Mouse (Mus musculus) c-Kit-positive CD71-negative TER-119-negative erythroid progenitor cells, embryonic 14.5 days (primary cell): ENCODE data around the gene Sppl2a.
"Not testable (repeated sequence)": the region's sequence is repeated elsewhere in the genome, so short reads cannot be mapped to it uniquely, and the experiment has no call there.

ENCODE experiments used
- DNase-seq: peaks from one replicate; pipeline ENCODE4 v3.0.0-alpha.2; 2013; ENCODE audit warnings: low read depth

The Sppl2a gene

DNA sequence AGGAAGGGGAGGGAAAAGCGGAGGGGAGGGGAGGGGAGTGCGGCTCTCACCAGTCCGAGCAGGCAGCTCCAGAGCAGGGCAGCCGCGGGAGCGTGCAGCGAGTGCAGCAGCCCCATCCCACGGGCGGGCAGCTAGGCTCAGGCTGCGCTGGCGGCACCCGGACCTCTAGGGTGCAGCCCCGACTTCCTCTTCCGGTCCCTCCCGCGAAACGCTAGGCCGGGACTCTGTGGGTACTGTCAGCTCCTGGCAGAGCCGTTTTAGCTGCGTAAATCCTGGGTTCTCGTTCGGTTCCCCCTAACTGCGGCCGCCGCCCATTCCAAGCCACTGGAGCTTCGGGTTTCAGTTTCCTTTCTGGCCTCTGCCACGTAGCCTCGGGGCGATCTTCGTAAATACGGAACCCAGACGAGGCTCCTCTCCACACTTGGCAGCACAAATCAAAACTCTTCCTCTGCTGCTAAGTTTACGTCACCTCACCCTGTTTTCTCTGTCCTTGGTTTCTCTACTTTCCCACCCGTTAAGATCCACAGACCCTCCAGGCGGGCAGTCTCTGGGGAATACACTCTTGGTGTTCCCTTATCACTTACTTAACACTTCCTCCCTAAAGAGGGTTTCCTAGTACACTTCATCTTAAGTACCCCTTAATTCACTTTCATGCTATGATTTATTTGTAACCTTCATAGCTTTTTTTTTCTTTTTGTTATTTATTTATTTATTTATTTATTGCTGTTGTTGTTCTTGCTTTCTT, at the start of gene Sppl2a:
Gene Sppl2a (minus strand): TSS at position 339 of the 745 bp plus-strand sequence.
- DNase-seq, result peak; percentile 74

DNA sequence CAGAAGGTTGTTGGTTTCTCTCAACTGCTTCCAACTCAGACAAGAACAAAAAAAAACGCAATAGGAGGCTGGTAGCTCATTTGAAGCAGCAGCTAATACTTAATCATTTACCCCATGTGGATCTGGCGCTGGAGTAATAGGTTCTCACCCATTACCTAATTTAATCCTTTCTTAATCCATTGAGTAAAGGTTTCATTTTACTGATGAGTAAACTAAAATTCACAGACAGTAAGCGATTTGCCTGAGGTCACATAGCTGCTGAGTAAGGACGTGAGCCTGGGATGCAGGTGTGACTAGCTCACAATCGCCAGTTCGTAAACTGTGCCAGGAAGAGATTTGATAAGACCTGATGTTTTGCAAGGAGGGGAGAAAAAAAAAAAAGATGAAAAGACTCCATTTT, 44.4 kb upstream of the Sppl2a start:
- no peak for DNase-seq

DNA sequence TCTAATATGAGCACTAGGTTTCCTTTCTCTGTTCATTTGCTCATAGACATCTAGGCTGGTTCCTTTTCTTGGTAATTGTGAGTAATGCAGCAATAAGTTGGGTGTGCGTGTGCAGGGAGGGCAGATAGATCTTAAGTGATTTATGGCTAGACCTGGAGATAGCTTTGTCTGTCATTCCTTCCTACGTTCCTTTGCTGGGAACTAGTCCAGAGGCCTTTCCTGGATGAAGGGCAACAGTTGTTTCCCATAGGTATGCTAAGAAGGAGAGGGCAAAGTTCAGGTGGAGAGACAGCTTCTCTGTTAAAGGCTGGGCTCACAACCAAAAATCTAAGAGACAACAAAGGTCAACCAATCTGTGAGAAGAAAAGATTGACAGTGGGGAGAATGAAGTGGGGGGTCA, 28.7 kb upstream of the Sppl2a start:
- no peak for DNase-seq

DNA sequence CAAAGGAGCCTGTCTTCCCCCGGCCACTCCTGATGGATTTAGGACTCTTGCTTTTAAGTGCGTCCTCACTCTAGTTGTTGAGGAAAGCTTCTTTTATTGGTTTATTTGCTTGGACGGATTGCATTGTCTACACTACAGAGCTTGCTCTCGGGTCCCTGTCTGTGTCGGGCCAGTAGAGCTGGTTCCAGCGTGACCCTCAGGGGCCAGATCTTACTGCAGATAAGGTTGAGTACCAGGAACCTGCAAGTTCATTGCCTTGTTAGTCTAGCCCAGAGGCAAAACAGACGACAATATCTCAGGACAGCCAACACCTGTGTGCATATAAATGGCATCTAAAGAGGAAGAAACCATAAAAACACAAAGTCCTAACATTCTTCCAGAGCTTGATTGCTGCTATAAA, 22.6 kb upstream of the Sppl2a start:
- no peak for DNase-seq

DNA sequence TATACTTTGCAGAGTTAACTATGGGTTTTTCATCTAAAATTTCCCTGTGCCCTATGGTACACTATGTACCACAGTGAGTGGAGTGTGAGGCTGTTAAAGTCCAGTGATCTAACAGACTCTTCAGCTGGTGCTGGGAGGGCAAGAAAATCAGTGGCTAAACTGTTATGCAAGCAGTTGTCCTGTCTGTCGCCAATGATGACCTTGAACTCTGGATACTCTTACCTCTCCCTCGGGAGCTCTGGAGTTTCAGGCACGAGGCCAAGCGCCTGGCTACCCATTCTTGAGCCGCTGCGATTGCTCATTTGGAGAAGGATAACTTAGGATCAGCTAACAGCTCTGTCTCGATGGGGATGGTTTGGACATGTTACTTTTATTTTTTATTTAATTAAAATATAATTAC, 18.1 kb upstream of the Sppl2a start:
- DNase-seq, result no peak

DNA sequence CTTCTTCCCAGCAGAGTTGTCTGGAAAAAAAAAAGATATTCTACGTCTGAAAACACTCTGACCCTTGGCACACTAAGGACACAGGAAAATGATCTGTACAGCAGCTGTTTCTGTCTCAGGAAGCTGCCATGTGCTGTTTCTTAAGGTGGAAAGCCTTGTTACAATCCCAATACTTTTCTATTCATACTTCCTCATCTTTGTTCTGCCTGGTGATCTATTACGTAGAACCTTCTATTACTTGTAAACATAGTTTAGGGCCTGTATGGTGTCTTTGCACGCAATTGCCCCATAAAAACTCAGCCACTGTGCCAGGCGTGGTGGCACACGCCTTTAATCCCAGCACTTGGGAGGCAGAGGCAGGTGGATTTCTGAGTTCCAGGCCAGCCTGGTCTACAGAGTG, 17.4 kb upstream of the Sppl2a start:
- DNase-seq, result no peak

DNA sequence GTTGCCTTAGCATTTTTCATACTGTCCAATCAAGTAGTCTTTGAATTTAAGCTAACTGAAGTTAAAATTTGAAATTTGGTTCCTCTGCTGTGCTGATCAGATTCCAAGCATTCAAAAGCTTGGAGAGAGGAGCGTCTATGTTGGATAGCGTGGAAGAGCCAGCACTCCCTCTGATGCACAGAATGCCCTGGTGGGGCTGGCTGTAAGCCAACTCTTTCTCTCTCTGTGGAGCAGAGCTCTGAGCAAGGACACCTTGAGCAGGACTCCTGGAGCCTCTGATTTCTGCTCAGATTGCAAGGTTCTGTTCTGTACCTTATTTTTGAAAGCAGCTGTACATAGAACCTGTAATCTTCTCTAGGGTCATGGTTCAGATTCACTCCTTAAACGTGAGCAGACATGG, 16.8 kb upstream of the Sppl2a start:
- DNase-seq, result no peak

DNA sequence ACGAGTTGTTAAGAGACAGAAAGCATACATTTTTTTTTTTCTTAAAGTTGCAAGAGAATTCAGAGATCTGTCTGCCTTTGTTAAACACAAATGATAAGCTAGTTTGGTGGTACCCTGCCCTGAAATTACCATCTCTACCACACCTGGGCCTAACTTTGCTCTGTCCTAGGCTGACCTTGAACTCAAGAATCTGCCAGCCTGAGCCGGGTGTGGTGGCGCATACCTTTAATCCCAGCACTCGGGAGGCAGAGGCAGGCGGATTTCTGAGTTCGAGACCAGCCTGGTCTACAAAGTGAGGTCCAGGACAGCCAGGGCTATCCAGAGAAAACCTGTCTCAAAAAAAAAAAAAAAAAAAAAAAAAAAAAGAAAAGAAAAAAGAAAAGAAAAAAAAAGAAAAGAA, 16.3 kb upstream of the Sppl2a start:
- DNase-seq, result not testable (repeated sequence)

DNA sequence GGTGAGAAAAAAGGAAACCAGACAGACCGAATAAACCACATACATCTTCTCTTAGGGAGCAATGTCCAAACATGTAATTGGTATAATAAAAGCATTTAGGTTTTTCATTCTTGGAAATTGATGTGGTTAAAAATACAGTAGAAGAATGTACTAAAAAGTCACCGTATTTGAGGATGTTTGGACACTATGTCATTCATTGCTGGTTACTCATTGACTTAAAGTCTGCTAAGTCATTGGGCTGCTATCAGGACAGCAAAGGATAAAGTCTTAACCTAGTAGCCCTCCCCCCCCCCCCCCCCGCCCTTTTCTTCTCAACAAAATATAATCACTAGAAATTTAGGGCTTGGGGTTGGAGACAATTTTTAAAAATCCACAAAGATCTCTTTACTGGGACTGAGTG, 15.2 kb upstream of the Sppl2a start:
- DNase-seq, result no peak

DNA sequence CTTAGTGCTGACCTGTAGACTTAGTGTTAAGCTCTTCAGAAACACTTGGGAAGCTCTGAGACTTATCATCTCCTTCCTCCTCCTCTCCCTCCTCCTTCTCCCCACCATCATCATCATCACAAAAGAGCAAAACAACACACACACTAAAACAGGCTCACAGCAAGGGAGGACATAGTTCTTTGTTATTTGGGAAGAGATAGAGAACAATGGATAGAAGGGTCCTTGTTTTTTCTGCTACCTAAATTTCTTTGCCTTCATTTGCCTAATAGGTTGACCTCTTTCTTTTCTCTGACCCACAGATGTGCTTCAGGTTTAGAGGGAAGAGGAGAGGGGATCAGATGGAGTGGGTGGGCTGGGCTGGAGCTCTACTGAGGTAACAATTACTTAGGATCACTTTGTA, 14.6 kb upstream of the Sppl2a start:
- no peak for DNase-seq

DNA sequence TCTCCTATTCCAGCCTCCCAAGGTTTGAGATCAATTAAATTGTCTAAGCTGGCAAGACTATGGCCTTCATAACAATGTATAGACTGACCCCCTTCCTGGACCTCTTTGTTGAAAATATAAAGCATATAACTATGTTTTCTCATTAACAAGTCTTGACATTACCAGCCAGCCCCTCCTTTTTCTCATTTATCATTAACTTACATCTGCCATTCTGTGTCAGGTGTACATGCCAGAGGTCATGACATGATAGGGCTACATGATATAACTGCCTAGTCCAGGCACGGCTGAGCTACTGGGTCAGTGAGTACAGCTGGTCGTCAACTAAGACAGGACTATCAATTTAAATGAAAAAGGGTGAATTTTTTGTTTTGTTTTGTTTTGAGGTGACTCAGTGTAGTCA, 10.2 kb upstream of the Sppl2a start:
- no peak for DNase-seq

DNA sequence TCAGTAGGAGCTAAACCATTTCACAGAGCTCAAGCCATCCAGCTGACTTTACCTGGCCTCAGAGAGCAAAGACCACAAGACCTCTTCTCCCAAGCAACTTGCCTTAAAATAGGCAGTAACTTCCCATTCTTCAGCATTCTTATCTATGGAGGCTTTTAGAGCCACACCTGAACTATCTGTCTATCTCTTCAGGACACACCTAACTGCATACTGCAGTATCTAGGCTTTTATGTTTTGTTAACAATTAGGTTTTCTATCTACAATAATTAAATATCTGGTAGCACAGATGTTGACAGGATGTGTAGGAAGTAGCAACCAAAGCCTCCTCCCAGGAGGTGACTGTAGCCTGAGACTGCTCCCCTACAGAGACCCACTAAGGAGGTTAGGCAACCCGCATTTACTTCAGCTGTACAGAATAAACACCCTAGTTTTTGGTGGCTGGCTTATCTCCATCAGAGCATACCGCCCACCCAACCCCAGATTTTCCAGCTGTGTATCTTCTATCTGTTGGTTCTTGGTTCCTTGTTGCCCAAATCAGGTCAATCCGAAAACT, 7.4 kb upstream of the Sppl2a start:
- no peak for DNase-seq

DNA sequence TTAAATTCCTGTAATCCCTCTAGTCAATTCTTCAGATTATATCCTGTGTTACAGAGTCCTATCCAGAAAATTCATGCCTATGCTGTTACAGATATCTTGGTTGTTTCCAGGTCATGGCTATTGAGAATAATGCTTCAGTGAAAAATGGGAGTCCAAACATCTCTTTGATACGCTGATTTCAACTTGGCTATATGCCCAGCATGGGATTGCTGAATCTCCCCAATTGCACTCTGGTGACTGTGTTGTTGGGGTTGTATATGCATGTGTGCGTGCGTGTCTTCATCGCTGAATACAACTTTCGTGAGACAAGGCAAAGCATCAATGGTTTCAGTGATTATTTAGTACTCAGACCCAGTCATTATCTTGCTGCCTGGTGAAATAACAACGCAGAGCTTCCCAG, 5.0 kb upstream of the Sppl2a start:
- DNase-seq, result no peak

DNA sequence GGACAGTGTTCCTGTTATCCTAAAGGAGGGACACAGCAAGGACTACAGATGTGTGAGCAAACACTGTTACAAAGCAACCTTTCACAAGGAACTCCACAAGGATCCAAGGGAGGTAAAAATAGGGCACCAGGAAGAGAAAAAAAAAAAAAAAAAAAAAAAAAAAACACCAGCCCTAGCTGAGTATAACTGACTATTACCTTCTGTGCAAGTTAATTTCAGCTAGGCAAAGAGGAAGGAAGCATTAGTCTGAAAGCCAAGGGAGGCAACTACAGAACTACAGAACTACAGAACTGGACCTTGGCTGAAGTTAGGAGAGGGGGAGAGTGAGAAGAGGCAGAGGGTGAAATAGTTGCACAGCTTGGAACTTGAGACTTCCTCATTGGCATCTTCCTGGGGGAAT, 886 bp upstream of the Sppl2a start:
- no peak for DNase-seq

DNA sequence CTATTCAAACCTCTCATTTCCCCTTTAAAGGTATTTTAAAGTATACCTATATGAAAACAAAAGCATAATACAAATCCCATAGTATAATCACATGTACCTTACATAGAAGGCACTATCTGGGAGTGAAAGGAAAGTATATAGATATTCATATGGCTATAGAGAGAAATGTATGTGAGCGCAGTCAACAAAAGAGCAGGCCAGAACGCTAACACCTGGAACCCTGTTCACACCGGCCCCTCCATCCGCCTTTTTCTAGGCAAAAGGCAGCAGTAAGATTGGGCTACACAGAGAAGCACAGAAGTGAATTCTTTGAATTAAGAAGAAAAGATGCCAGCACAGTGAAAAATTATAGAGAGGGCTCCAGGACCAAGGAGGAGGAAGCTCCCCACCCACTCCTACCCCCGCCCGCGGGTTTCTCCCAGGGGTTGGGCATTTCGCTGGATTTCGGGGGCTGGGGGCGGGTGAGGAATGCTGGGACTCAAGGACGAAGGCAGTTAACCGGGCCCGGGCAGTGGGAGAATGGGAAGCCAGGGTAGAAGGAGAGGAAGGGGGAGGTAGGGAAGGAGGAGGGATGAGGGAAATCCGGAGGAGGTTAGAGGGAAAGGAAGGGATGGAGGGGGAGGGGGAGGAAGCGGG, 656 bp downstream of the Sppl2a start:
- DNase-seq, result no peak

DNA sequence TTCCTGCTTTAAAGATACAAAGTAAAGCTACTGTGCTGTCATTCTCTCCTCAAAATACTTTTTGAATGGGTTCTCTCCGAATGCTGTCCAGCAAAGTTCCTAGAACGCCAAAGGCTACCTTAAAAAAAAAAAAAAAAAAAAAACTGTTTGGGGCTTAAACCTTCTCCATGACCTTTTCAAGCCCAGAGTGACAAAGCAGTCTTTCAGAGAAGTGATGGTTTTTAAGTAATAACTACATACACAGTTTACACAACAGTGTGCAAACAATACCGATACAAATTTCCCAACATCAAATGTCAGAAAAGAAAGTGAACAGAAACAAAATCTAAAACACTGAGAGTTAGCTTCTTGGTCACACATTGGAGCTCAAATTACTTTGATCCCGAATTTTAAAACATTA, 1.3 kb downstream of the Sppl2a start:
- DNase-seq, result no peak

DNA sequence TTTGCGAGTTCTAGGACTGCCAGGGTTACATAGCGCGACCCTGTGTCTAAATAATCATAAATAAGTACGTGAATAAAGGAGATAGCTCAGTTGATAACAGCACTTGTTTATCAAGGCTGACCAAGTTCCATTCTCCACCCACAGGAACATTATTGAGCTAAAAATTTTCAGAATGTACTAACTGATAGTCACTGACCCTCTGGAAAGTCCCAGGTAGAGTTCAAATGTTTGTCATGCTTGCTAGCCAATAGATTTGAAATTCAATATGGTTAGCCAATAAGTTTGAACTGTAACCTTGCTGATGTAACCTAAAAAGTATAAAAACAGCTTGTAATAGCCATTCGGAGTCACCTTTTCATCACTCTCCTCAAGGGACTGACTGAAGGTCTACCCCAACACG, 4.4 kb downstream of the Sppl2a start:
- DNase-seq, result no peak

DNA sequence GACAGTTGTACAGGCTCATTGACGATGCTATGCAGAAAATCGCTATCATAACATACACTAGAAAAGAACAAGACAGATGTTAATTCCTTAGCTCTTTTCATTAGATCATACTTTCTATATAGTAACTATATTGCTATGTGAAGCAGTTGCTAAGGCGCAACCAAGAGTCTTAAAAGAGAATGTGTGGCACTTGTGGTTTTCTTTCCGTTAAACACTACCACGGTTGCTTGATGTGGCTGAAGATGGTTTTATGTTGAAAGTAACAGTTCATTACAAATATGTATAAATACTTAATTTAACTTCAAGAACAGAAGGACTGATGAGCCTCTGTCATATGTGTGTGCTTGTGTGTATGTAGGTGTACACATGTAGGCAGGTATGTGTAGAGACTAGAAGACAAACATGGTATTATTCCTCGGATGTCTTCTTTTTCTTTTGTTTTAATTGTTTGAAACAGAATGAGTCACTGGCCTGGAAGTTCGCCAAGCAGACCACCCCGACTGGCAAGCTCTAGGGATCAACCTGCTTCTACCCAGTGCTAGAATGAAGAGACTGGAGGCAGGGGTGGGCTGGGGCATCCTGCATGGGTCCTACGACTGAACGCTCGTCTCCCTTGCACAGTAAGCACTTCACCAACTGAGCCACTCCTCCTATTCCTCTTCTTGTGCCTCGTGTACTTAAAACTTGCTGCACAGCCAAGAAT, 12.5 kb downstream of the Sppl2a start:
- no peak for DNase-seq

DNA sequence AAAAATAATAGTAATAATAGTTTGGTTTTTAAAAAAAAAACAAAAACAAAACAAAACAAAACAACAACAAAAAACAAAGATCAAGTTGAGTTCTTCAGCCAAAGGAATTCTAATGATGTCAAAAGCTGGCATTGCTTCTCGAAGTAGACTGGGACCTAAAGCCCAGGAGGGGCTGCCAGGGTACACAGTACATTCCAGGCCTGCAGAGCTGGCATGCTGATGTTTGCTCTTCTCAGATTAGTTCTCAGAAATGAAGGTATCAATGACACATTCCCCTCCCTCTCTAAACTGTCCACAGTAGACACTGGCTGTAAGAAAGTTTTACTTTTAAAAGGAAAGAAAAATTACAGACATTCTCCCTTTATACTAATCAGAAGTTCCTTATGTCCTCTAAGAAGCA, 16.8 kb downstream of the Sppl2a start:
- no peak for DNase-seq

DNA sequence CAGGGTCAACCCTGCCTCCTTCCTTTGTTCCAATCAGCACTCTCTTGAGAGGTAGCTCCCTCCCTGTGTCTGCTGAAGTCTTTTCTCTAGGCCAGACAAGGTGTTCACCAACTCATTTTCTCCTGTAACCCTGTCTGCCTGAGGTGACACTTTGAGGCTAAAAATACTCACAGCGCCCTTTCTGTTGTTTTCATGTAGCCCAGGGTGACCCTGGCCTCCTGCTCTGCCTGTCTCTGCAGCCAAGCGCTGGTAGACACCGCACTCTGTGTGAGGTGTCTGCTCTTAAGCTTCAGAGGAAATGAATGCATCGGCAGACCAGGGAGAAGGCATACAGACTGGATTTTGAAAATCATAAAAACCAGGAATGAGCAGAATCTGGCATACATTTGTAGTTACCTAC, 18.9 kb downstream of the Sppl2a start:
- no peak for DNase-seq

DNA sequence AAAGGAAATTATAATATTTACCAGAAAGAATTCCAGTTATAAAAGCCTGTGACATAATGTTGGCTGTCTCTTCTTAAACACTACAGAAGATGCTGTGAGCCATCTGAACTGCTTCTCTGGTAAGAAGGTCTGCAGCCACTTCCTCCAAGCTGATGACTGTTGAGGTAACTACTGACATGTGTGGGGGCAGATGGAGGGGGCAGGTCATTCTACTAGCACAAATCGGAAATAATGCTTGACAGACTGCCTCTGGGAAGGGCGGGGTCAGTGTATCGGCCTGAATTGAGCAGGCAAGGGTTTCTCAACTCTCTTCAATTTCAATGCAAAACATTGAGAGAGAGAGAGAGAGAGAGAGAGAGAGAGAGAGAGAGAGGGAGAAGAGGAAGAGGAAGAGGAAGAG, 28.9 kb downstream of the Sppl2a start:
- DNase-seq, result no peak

DNA sequence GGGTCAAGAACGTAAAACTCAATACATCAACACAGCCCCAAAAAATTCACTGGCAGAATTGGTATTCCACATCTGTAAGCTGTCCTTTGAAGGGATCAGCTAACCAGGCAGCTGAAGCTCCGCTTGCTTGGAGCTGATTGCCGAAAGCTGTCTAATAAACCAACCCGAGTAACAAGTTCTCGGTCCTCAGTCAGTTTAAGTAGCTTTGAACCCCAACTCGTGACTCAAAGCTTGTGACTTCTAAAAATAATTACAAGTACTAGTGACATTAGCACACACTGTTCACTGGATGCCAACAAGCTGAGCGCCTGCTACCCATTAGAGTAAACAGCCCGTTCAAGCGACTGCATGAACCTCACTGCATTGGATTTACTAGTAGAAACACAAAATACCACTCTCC, 35.5 kb downstream of the Sppl2a start:
- no peak for DNase-seq

DNA sequence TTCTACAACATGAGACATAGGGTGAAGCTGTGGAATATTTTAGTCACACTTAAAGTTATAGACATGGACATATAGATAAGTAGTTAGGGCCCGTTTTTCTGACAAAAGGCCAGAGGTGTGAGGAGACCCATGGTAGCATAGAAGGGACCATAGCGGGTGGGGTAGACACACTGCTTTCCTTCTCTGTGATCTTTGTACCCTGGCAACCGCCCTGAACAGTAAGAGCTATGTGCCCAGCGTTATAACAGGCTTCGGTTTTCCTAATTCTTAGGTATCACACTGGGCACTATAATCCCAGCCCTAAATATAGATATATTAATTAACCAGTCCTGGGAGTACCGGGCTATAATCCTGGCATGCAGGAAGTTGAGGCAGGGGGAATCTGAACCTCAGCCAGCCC, 36.1 kb downstream of the Sppl2a start:
- DNase-seq, result no peak
